Mouse (Mus musculus): Measurements from ENCODE around the gene Cemip.
A peak's percentile ranks its signal among the peaks of the same experiment; 100 is the strongest.
"Not testable (repeated sequence)": the region's sequence is repeated elsewhere in the genome, so short reads cannot be mapped to it uniquely, and the experiment has no call there.

Gene Cemip

GRCm38 (mm10) chr7:84086039-84086829 is at the start of gene Cemip:
Gene Cemip (minus strand): TSS chr7:84086502.
- peak; percentile 47 for DNase-seq (ENCODE audit: low spot score)

- no peak for DNase-seq (ENCODE audit: low spot score)
These were observed 46.4 kb upstream of the Cemip start for GRCm38 (mm10) chr7:84132704-84133103.

GRCm38 (mm10) chr7:84131736-84132135 is 45.4 kb upstream of the Cemip start:
- DNase-seq (ENCODE audit: low spot score): no peak

GRCm38 (mm10) chr7:84128661-84129060 is 42.4 kb upstream of the Cemip start:
- no peak for DNase-seq (ENCODE audit: low spot score)

- no peak for DNase-seq (ENCODE audit: low spot score)
These were observed 39.4 kb upstream of the Cemip start for GRCm38 (mm10) chr7:84125730-84126129.

- DNase-seq (ENCODE audit: low spot score): not testable (repeated sequence)
These were observed 37.3 kb upstream of the Cemip start for GRCm38 (mm10) chr7:84123651-84124050.

- no peak for DNase-seq (ENCODE audit: low spot score)
These were observed 35.5 kb upstream of the Cemip start for GRCm38 (mm10) chr7:84121778-84122177.

GRCm38 (mm10) chr7:84120142-84120760 is 33.9 kb upstream of the Cemip start:
- DNase-seq (ENCODE audit: low spot score): no peak

- DNase-seq (ENCODE audit: low spot score): no peak
These were observed 33.2 kb upstream of the Cemip start for GRCm38 (mm10) chr7:84119216-84120105.

GRCm38 (mm10) chr7:84117543-84118122 is 31.3 kb upstream of the Cemip start:
- DNase-seq (ENCODE audit: low spot score): no peak

GRCm38 (mm10) chr7:84116621-84117542 is 30.6 kb upstream of the Cemip start:
- no peak for DNase-seq (ENCODE audit: low spot score)

- no peak for DNase-seq (ENCODE audit: low spot score)
These were observed 29.1 kb upstream of the Cemip start for GRCm38 (mm10) chr7:84115385-84115784.

- DNase-seq (ENCODE audit: low spot score): no peak
These were observed 28.5 kb upstream of the Cemip start for GRCm38 (mm10) chr7:84114775-84115174.

GRCm38 (mm10) chr7:84113035-84113390 is 26.7 kb upstream of the Cemip start:
- no peak for DNase-seq (ENCODE audit: low spot score)

- DNase-seq (ENCODE audit: low spot score): no peak
These were observed 26.2 kb upstream of the Cemip start for GRCm38 (mm10) chr7:84112351-84113034.

- DNase-seq (ENCODE audit: low spot score): no peak
These were observed 25.5 kb upstream of the Cemip start for GRCm38 (mm10) chr7:84111716-84112350.

- DNase-seq (ENCODE audit: low spot score): no peak
These were observed 20.6 kb upstream of the Cemip start for GRCm38 (mm10) chr7:84106942-84107341.

- no peak for DNase-seq (ENCODE audit: low spot score)
These were observed 16.3 kb upstream of the Cemip start for GRCm38 (mm10) chr7:84102589-84102988.

- no peak for DNase-seq (ENCODE audit: low spot score)
These were observed 14.4 kb upstream of the Cemip start for GRCm38 (mm10) chr7:84100672-84101071.

GRCm38 (mm10) chr7:84098098-84098497 is 11.8 kb upstream of the Cemip start:
- DNase-seq (ENCODE audit: low spot score): no peak
